Mouse (Mus musculus): ENCODE data around the gene Rd3l. TPM values are rescaled to one million over a fixed set of nuclear protein-coding genes. Genes with fewer than 3 reads are reported as not detected.

The Rd3l gene
- total and polyA plus RNA-seq, 3 experiments, result 0.16 TPM; not detected in 2

- Histone ChIP-seq H3K9me3 (replicated peaks) (no peaks in the 10 kb centered on the region), H3K4me3 (ENCODE audit: low read depth, low read length) (no peak overlapping the region), H3K27me3 (ENCODE audit: insufficient read depth, low read length) (peaks cover 44% of the 10 kb centered on the region), H3K4me1 (ENCODE audit: insufficient read depth, low read depth, low read length) (peaks cover 58% of the 10 kb centered on the region), H3K36me3 (replicated peaks) (no peaks in the 10 kb centered on the region)
- DNase-seq (ENCODE audit: low spot score), result no peak
- TF ChIP-seq POLR2AphosphoS5 (IDR thresholded peaks at IDR 0.05; ENCODE audit: insufficient replicate concordance, low read depth, low read length), result no peak
- no peak for TF ChIP-seq TAL1 (conservative IDR thresholded peaks at IDR 0.05; ENCODE audit: low read depth, low read length)
- TF ChIP-seq GATA2 (IDR thresholded peaks at IDR 0.05; ENCODE audit: borderline replicate concordance, low read depth, low read length), result no peak
- no peak for TF ChIP-seq CTCF (IDR thresholded peaks at IDR 0.05; ENCODE audit: low read depth, low read length)
- TF ChIP-seq GATA1 (IDR thresholded peaks at IDR 0.05; ENCODE audit: borderline replicate concordance, low read length), result no peak
- no peak for ATAC-seq (ENCODE audit: extremely low read depth, insufficient number of reproducible peaks, low FRiP score, poor library complexity, severe bottlenecking)
Observed at GRCm38 (mm10) chr12:111933032-111933704, 47.9 kb downstream of the Rd3l start.

GRCm38 (mm10) chr12:111932513-111932912 lies 48.6 kb downstream of the Rd3l start:
- DNase-seq (ENCODE audit: low spot score) (no peak), ATAC-seq (ENCODE audit: extremely low read depth, insufficient number of reproducible peaks, low FRiP score, poor library complexity, severe bottlenecking) (no peak)
- Histone ChIP-seq H3K36me3 (replicated peaks) (no peaks in the 10 kb centered on the region), H3K4me3 (ENCODE audit: low read depth, low read length) (no peak overlapping the region), H3K27me3 (ENCODE audit: insufficient read depth, low read length) (peaks cover 50% of the 10 kb centered on the region), H3K4me1 (ENCODE audit: insufficient read depth, low read depth, low read length) (peaks cover 51% of the 10 kb centered on the region), H3K9me3 (replicated peaks) (no peaks in the 10 kb centered on the region)
- TF ChIP-seq GATA1 (IDR thresholded peaks at IDR 0.05; ENCODE audit: borderline replicate concordance, low read length) (no peak), TAL1 (conservative IDR thresholded peaks at IDR 0.05; ENCODE audit: low read depth, low read length) (no peak), CTCF (IDR thresholded peaks at IDR 0.05; ENCODE audit: low read depth, low read length) (no peak), GATA2 (IDR thresholded peaks at IDR 0.05; ENCODE audit: borderline replicate concordance, low read depth, low read length) (no peak), POLR2AphosphoS5 (IDR thresholded peaks at IDR 0.05; ENCODE audit: insufficient replicate concordance, low read depth, low read length) (no peak)

- H3K4me3 ChIP-seq (ENCODE audit: low read depth, low read length), result no peak overlapping the region
- DNase-seq (ENCODE audit: low spot score), result no peak
- no peak for TF ChIP-seq TAL1 (conservative IDR thresholded peaks at IDR 0.05; ENCODE audit: low read depth, low read length)
- no peak for TF ChIP-seq CTCF (IDR thresholded peaks at IDR 0.05; ENCODE audit: low read depth, low read length)
- TF ChIP-seq POLR2AphosphoS5 (IDR thresholded peaks at IDR 0.05; ENCODE audit: insufficient replicate concordance, low read depth, low read length), result no peak
- TF ChIP-seq GATA1 (IDR thresholded peaks at IDR 0.05; ENCODE audit: borderline replicate concordance, low read length), result no peak
- no peak for TF ChIP-seq GATA2 (IDR thresholded peaks at IDR 0.05; ENCODE audit: borderline replicate concordance, low read depth, low read length)
Observed at GRCm38 (mm10) chr12:111931411-111932025, 49.6 kb downstream of the Rd3l start.

More at GRCm38 (mm10) chr12:111931411-111932025, 49.6 kb downstream of the Rd3l start:
- ATAC-seq (ENCODE audit: extremely low read depth, insufficient number of reproducible peaks, low FRiP score, poor library complexity, severe bottlenecking), result no peak
- Histone ChIP-seq H3K9me3 (replicated peaks) (no peaks in the 10 kb centered on the region), H3K36me3 (replicated peaks) (no peaks in the 10 kb centered on the region), H3K4me1 (ENCODE audit: insufficient read depth, low read depth, low read length) (peaks cover 44% of the 10 kb centered on the region), H3K27me3 (ENCODE audit: insufficient read depth, low read length) (peaks cover 59% of the 10 kb centered on the region)

Other genes starting within 250 kb of the Rd3l start
- gene Klc1, start 222.5 kb downstream of the Rd3l start, total RNA-seq (2014; fragmentation: Nextera tagmentation), result 53.9 and 57.2 TPM in 2 replicates
- gene Klc1, start 222.5 kb downstream of the Rd3l start, total RNA-seq (2017), result 68.2 and 70.6 TPM in 2 replicates
- 65.0 and 68.9 TPM in 2 replicates for gene Klc1, start 222.5 kb downstream of the Rd3l start, polyA plus RNA-seq (2012)
- 18.3 and 26.0 TPM in 2 replicates for gene Xrcc3, start 167.4 kb downstream of the Rd3l start, total RNA-seq (2014; fragmentation: Nextera tagmentation)
- 10.8 and 16.1 TPM in 2 replicates for gene Xrcc3, start 167.4 kb downstream of the Rd3l start, total RNA-seq (2017)
- 13.5 and 21.7 TPM in 2 replicates for gene Xrcc3, start 167.4 kb downstream of the Rd3l start, polyA plus RNA-seq (2012)
- gene Zfyve21, start 167.1 kb downstream of the Rd3l start, total RNA-seq (2014; fragmentation: Nextera tagmentation), result 13.8 and 21.1 TPM in 2 replicates
- 32.5 and 33.9 TPM in 2 replicates for gene Zfyve21, start 167.1 kb downstream of the Rd3l start, total RNA-seq (2017)
- 13.9 and 14.8 TPM in 2 replicates for gene Zfyve21, start 167.1 kb downstream of the Rd3l start, polyA plus RNA-seq (2012)
- 41.7 and 51.5 TPM in 2 replicates for gene Ppp1r13b, start 73.2 kb downstream of the Rd3l start, total RNA-seq (2014; fragmentation: Nextera tagmentation)
- 16.4 and 19.7 TPM in 2 replicates for gene Ppp1r13b, start 73.2 kb downstream of the Rd3l start, total RNA-seq (2017)
- 27.8 and 28.1 TPM in 2 replicates for gene Ppp1r13b, start 73.2 kb downstream of the Rd3l start, polyA plus RNA-seq (2012)
- gene Atp5mpl, start 14.3 kb downstream of the Rd3l start, total RNA-seq (2014; fragmentation: Nextera tagmentation), result 56.4 and 70.0 TPM in 2 replicates
- 1,497 and 1,593 TPM in 2 replicates for gene Atp5mpl, start 14.3 kb downstream of the Rd3l start, total RNA-seq (2017)
- 14.9 and 17.7 TPM in 2 replicates for gene Atp5mpl, start 14.3 kb downstream of the Rd3l start, polyA plus RNA-seq (2012)
- not detected in 2 replicates for gene Tdrd9, start 9.8 kb downstream of the Rd3l start, total RNA-seq (2014; fragmentation: Nextera tagmentation)
- gene Tdrd9, start 9.8 kb downstream of the Rd3l start, total RNA-seq (2017), result 0.12 and 0.76 TPM in 2 replicates
- not detected in 2 replicates for gene Tdrd9, start 9.8 kb downstream of the Rd3l start, polyA plus RNA-seq (2012)
- gene Aspg, start 125.4 kb upstream of the Rd3l start, total RNA-seq (2014; fragmentation: Nextera tagmentation), result not detected in 2 replicates
- gene Aspg, start 125.4 kb upstream of the Rd3l start, total RNA-seq (2017), result 0.33 TPM in 1 of 2 replicates, not detected in the other
- not detected in 2 replicates for gene Aspg, start 125.4 kb upstream of the Rd3l start, polyA plus RNA-seq (2012)
- gene Kif26a, start 164.9 kb upstream of the Rd3l start, total RNA-seq (2014; fragmentation: Nextera tagmentation), result not detected in 2 replicates
- gene Kif26a, start 164.9 kb upstream of the Rd3l start, total RNA-seq (2017), result 0.06 TPM in 1 of 2 replicates, not detected in the other
- gene Kif26a, start 164.9 kb upstream of the Rd3l start, polyA plus RNA-seq (2012), result not detected in 2 replicates

Measured in G1E (cell line).